Comparison of ENCODE assay signal across 7 mouse cellular contexts in genomic region chr5:142879318-142880175, GRCm38 (mm10). TPM values are rescaled to one million over a fixed set of nuclear protein-coding genes. Genes with fewer than 3 reads are reported as not detected.
A peak's percentile ranks its signal among the peaks of the same experiment; 100 is the strongest.
DNase-seq lines count a peak whose midpoint lies in the region; ATAC-seq lines count a peak whose summit lies in the region.

No protein-coding gene starts in this region.

- intact Hi-C loops in left cerebral cortex, postnatal 10 days (cut with DNase I), result loop anchor here (2.0 to 5.0 kb wide), 3 partner anchors 53 to 188 kb away; no protein-coding TSS in a partner anchor

- peak; percentile 91 for DNase-seq in ZHBTc4 (ENCODE audit: low read depth, low spot score)
- peak; percentile 92 to 93 for DNase-seq in cerebellum, postnatal 14 days
- DNase-seq in gastrocnemius, adult 18-20 months (ENCODE audit: low spot score), result peak; percentile 84
- DNase-seq in induced T-regulatory cell, adult 2 months (ENCODE audit: low read depth), result peak; percentile 92
- peak; percentile 72 to 87 for DNase-seq in left cerebral cortex, postnatal 10 days (ENCODE audit: extremely low spot score in 1 of 2, low spot score in 2 of 2)
- peak; percentile 77 for DNase-seq in right cerebral cortex, postnatal 4 days

- peak; percentile 64 for ATAC-seq in megakaryocyte-erythroid progenitor cell, adult 5-6 weeks (replicated peaks; ENCODE audit: low FRiP score, low TSS enrichment, poor library complexity, severe bottlenecking)

RNA-seq across cellular contexts. Expression of gene Fbxl18, which starts 15.7 kb away (rescaled TPM):
- 1 to 10 TPM; 4.9 to 5.9 TPM for total RNA-seq in gastrocnemius, adult 18-20 months (2021)
- total RNA-seq in left cerebral cortex, postnatal 10 days (2021), result 10 to 100 TPM; 32.3 to 34.8 TPM
- 7.7 and 7.8 TPM in 2 replicates for total RNA-seq in megakaryocyte-erythroid progenitor cell, adult 5-6 weeks (2014; fragmentation: Nextera tagmentation)
- 1.4 and 3.9 TPM in 2 replicates for total RNA-seq in megakaryocyte-erythroid progenitor cell, adult 5-6 weeks (2017)

RNA-seq across cellular contexts. Expression of gene Actb, which starts 27.0 kb away (rescaled TPM):
- 100 to 1,000 TPM; 452 to 583 TPM for total RNA-seq in gastrocnemius, adult 18-20 months (2021)
- 1,000 to 10,000 TPM; 3,611 to 3,673 TPM for total RNA-seq in left cerebral cortex, postnatal 10 days (2021)
- 1,959 and 3,523 TPM in 2 replicates for total RNA-seq in megakaryocyte-erythroid progenitor cell, adult 5-6 weeks (2014; fragmentation: Nextera tagmentation)
- 1,717 and 2,932 TPM in 2 replicates for total RNA-seq in megakaryocyte-erythroid progenitor cell, adult 5-6 weeks (2017)

Comparison
In these comparisons a context has a peak if more than half of its experiments do, and no peak if none do; other contexts are left out.
1. Peak in every context shown above with its lines: DNase-seq and ATAC-seq.